Mouse (Mus musculus): Measurements from ENCODE around the gene Cpa5.

DNA sequence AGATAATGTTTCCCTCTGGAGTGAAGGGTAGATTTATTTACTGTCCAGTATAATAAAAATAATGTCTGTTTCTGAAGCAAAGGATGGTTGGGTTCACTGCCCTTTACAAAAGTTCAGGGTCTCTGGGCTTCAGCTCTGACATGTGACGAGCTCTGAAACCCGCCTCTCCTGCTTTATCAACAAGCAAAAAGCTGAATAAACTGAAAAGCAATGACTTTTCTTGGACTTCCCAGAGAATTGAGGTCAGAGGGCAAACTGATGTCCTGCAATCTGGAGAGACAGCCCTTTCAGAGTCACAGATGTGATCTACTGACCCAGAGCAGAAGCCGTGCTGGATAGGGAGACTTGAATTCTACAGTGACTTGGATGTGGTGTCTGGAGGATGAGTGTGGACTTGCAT, 10.8 kb upstream of the Cpa5 start:
- TF ChIP-seq POLR2A (IDR thresholded peaks at IDR 0.05; ENCODE audit: low read depth, low read length) (no peak), CTCF (IDR thresholded peaks at IDR 0.05; ENCODE audit: extremely low read depth, insufficient read depth, insufficient read length, insufficient replicate concordance) (no peak)
